Mouse (Mus musculus) kidney, embryonic 15.5 days (tissue): ENCODE measurements around the gene Tmc7. TPM values are rescaled to one million over a fixed set of nuclear protein-coding genes. Genes with fewer than 3 reads are reported as not detected.

Experiments used
- ATAC-seq: fragments of 200-750 bp; cut with Nextera tagmentation; replicated peaks from 2 replicates; pipeline ENCODE4 v1.8.0; 2017; ENCODE audit warnings: moderate TSS enrichment; ENCODE audit not compliant: low FRiP score
- H3K27ac ChIP-seq: fragments of 300-500 bp; sonication (generic); 2 replicates; pipeline ENCODE4 v1.5.1; 2015; ENCODE audit warnings: mild to moderate bottlenecking, inconsistent platforms
- H3K27me3 ChIP-seq: fragments of 300-500 bp; sonication (generic); 2 replicates; pipeline ENCODE4 v1.6.1; 2015; ENCODE audit warnings: inconsistent platforms
- H3K36me3 ChIP-seq: fragments of 300-500 bp; sonication (generic); 2 replicates; pipeline ENCODE4 v1.6.1; 2015; ENCODE audit warnings: inconsistent platforms
- H3K4me1 ChIP-seq: fragments of 300-500 bp; sonication (generic); 2 replicates; pipeline ENCODE4 v1.6.1; 2015; ENCODE audit warnings: inconsistent platforms
- H3K4me2 ChIP-seq: fragments of 300-500 bp; sonication (generic); 2 replicates; pipeline ENCODE4 v1.6.1; 2015; ENCODE audit warnings: moderate library complexity, mild to moderate bottlenecking, inconsistent platforms
- H3K4me3 ChIP-seq: fragments of 300-500 bp; sonication (generic); replicated peaks from 2 replicates; pipeline ENCODE4 v1.5.1; 2015; ENCODE audit warnings: mild to moderate bottlenecking, inconsistent platforms
- H3K9ac ChIP-seq: fragments of 300-500 bp; sonication (generic); 2 replicates; pipeline ENCODE4 v1.6.1; 2015; ENCODE audit warnings: mild to moderate bottlenecking, inconsistent platforms
- H3K9me3 ChIP-seq: fragments of 300-500 bp; sonication (generic); replicated peaks from 2 replicates; pipeline ENCODE4 v1.6.1; 2016; ENCODE audit warnings: inconsistent platforms
- WGBS: fragments of 180-500 bp; shearing (Covaris S2); methylation state at CpG from one replicate; pipeline ENCODE4 v1.1.7; 2015; ENCODE audit warnings: mixed read lengths; 5-methylcytosine and 5-hydroxymethylcytosine counted together
- polyA plus RNA-seq: library from polyadenylated mRNA; unstranded; fragments of >200 nt; fragmentation: Nextera tagmentation; extraction: Ambion mirVana; gene quantifications from 2 replicates; pipeline ENCODE4 v1.2.1, GENCODE M21; 2015

Gene Tmc7
- polyA plus RNA-seq, result 1.9 and 2.3 TPM in 2 replicates

- Histone ChIP-seq H3K27ac (no peak within 1 kb of the TSS), H3K4me2 (peak within 1 kb of the TSS; percentile 99), H3K27me3 (0 out of 2 replicates have a peak, but pooled peaks cover 5% of the 10 kb centered on the region), H3K9me3 (no peaks in the 10 kb centered on the region), H3K36me3 (no peaks in the 10 kb centered on the region), H3K4me1 (peaks cover 12% of the 10 kb centered on the region), H3K9ac (peak within 1 kb of the TSS; percentile 70), H3K4me3 (peak within 1 kb of the TSS; percentile 72)
- peak; percentile 88 for ATAC-seq
- WGBS, result under 1% methylated on average over 42 of the region's 51 CpGs
These were observed at the start of gene Tmc7 for GRCm38 (mm10) chr7:118584257-118584907. Gene Tmc7 (minus strand): TSS chr7:118584736.

GRCm38 (mm10) chr7:118633951-118634350, 49.4 kb upstream of the Tmc7 start:
- no peaks in the 10 kb centered on the region for H3K9me3 ChIP-seq
- H3K36me3 ChIP-seq, result no peaks in the 10 kb centered on the region
- H3K4me2 ChIP-seq, result no peak overlapping the region
- H3K4me3 ChIP-seq, result no peak overlapping the region
- H3K4me1 ChIP-seq, result no peaks in the 10 kb centered on the region
- WGBS, result 87% methylated on average over 7 of the region's 7 CpGs
- no peak overlapping the region for H3K9ac ChIP-seq
- no peaks in the 10 kb centered on the region for H3K27me3 ChIP-seq
- ATAC-seq, result no peak
- no peak overlapping the region for H3K27ac ChIP-seq

- WGBS, result 86% methylated on average over 9 of the region's 9 CpGs
These were observed 48.6 kb upstream of the Tmc7 start for GRCm38 (mm10) chr7:118633094-118633493.

GRCm38 (mm10) chr7:118627550-118628298, 43.2 kb upstream of the Tmc7 start:
- ATAC-seq, result no peak
- 69% methylated on average over 13 of the region's 13 CpGs for WGBS

More at GRCm38 (mm10) chr7:118633094-118633493, 48.6 kb upstream of the Tmc7 start:
- Histone ChIP-seq H3K4me1 (no peaks in the 10 kb centered on the region), H3K4me2 (no peak overlapping the region), H3K9me3 (no peaks in the 10 kb centered on the region), H3K36me3 (no peaks in the 10 kb centered on the region), H3K27ac (no peak overlapping the region), H3K9ac (no peak overlapping the region), H3K27me3 (no peaks in the 10 kb centered on the region), H3K4me3 (no peak overlapping the region)
- ATAC-seq, result no peak

GRCm38 (mm10) chr7:118621094-118621493, 36.6 kb upstream of the Tmc7 start:
- WGBS, result 82% methylated on average over 6 of the region's 6 CpGs
- no peak overlapping the region for H3K27ac ChIP-seq

More at GRCm38 (mm10) chr7:118627550-118628298, 43.2 kb upstream of the Tmc7 start:
- Histone ChIP-seq H3K27ac (0 out of 2 replicates have a peak overlapping the region, but pooled peaks have one; percentile 5), H3K36me3 (no peaks in the 10 kb centered on the region), H3K4me3 (no peak overlapping the region), H3K9me3 (no peaks in the 10 kb centered on the region), H3K4me1 (no peaks in the 10 kb centered on the region), H3K27me3 (no peaks in the 10 kb centered on the region), H3K4me2 (no peak overlapping the region), H3K9ac (no peak overlapping the region)

GRCm38 (mm10) chr7:118620243-118620906, 35.8 kb upstream of the Tmc7 start:
- Histone ChIP-seq H3K27ac (no peak overlapping the region), H3K9me3 (no peaks in the 10 kb centered on the region), H3K27me3 (no peaks in the 10 kb centered on the region), H3K4me1 (no peaks in the 10 kb centered on the region), H3K9ac (no peak overlapping the region), H3K36me3 (no peaks in the 10 kb centered on the region), H3K4me2 (no peak overlapping the region), H3K4me3 (no peak overlapping the region)
- no peak for ATAC-seq
- 91% methylated on average over 7 of the region's 7 CpGs for WGBS

More at GRCm38 (mm10) chr7:118621094-118621493, 36.6 kb upstream of the Tmc7 start:
- no peaks in the 10 kb centered on the region for H3K4me1 ChIP-seq
- H3K9me3 ChIP-seq, result no peaks in the 10 kb centered on the region
- no peak overlapping the region for H3K4me3 ChIP-seq
- H3K36me3 ChIP-seq, result no peaks in the 10 kb centered on the region
- H3K9ac ChIP-seq, result no peak overlapping the region
- no peaks in the 10 kb centered on the region for H3K27me3 ChIP-seq
- H3K4me2 ChIP-seq, result no peak overlapping the region
- no peak for ATAC-seq

GRCm38 (mm10) chr7:118618104-118618503, 33.6 kb upstream of the Tmc7 start:
- Histone ChIP-seq H3K4me2 (no peak overlapping the region), H3K27ac (no peak overlapping the region), H3K27me3 (no peaks in the 10 kb centered on the region), H3K4me1 (peaks cover 5% of the 10 kb centered on the region; the same call in 1 of the 2 replicates), H3K9ac (no peak overlapping the region), H3K9me3 (no peaks in the 10 kb centered on the region), H3K36me3 (no peaks in the 10 kb centered on the region), H3K4me3 (no peak overlapping the region)
- 75% methylated on average over 5 of the region's 5 CpGs for WGBS
- ATAC-seq, result no peak

- no peak overlapping the region for H3K9ac ChIP-seq
- H3K27me3 ChIP-seq, result no peaks in the 10 kb centered on the region
- H3K4me2 ChIP-seq, result 0 out of 2 replicates have a peak overlapping the region, but pooled peaks have one; percentile 10
- H3K4me1 ChIP-seq, result peaks cover 9% of the 10 kb centered on the region
- no peaks in the 10 kb centered on the region for H3K36me3 ChIP-seq
- no peaks in the 10 kb centered on the region for H3K9me3 ChIP-seq
- WGBS, result 53% methylated on average over 13 of the region's 13 CpGs
- no peak for ATAC-seq
- H3K4me3 ChIP-seq, result no peak overlapping the region
- no peak overlapping the region for H3K27ac ChIP-seq
These were observed 29.5 kb upstream of the Tmc7 start for GRCm38 (mm10) chr7:118614076-118614475.

GRCm38 (mm10) chr7:118611933-118612332, 27.4 kb upstream of the Tmc7 start:
- H3K36me3 ChIP-seq, result no peaks in the 10 kb centered on the region
- H3K4me1 ChIP-seq, result peaks cover 9% of the 10 kb centered on the region
- no peak overlapping the region for H3K9ac ChIP-seq
- no peak overlapping the region for H3K4me2 ChIP-seq
- no peaks in the 10 kb centered on the region for H3K9me3 ChIP-seq
- WGBS, result 68% methylated on average over 8 of the region's 8 CpGs
- H3K4me3 ChIP-seq, result no peak overlapping the region
- no peak; the same call in 1 of the 2 replicates for ATAC-seq
- no peak overlapping the region for H3K27ac ChIP-seq
- no peaks in the 10 kb centered on the region for H3K27me3 ChIP-seq

GRCm38 (mm10) chr7:118611185-118611749, 26.7 kb upstream of the Tmc7 start:
- Histone ChIP-seq H3K27me3 (no peaks in the 10 kb centered on the region), H3K36me3 (no peaks in the 10 kb centered on the region), H3K4me3 (no peak overlapping the region), H3K9ac (no peak overlapping the region), H3K4me1 (peaks cover 9% of the 10 kb centered on the region), H3K9me3 (no peaks in the 10 kb centered on the region), H3K4me2 (no peak overlapping the region), H3K27ac (no peak overlapping the region; the same call in 1 of the 2 replicates)
- WGBS, result 88% methylated on average over 4 of the region's 4 CpGs
- ATAC-seq, result no peak

- Histone ChIP-seq H3K4me3 (no peak overlapping the region), H3K27me3 (no peaks in the 10 kb centered on the region), H3K36me3 (no peaks in the 10 kb centered on the region), H3K4me2 (no peak overlapping the region), H3K4me1 (peaks cover 9% of the 10 kb centered on the region), H3K27ac (no peak overlapping the region), H3K9me3 (no peaks in the 10 kb centered on the region), H3K9ac (no peak overlapping the region)
- ATAC-seq, result no peak
- 84% methylated on average over 13 of the region's 13 CpGs for WGBS
These were observed 26.2 kb upstream of the Tmc7 start for GRCm38 (mm10) chr7:118610721-118611120.
